Mouse (Mus musculus): ENCODE data around the gene Plekha6.

Plekha6 gene

GRCm38 (mm10) chr1:133146014-133147009 lies 17.7 kb upstream of the Plekha6 start:
- DNase-seq (ENCODE audit: low read depth, low spot score), result no peak

DNA sequence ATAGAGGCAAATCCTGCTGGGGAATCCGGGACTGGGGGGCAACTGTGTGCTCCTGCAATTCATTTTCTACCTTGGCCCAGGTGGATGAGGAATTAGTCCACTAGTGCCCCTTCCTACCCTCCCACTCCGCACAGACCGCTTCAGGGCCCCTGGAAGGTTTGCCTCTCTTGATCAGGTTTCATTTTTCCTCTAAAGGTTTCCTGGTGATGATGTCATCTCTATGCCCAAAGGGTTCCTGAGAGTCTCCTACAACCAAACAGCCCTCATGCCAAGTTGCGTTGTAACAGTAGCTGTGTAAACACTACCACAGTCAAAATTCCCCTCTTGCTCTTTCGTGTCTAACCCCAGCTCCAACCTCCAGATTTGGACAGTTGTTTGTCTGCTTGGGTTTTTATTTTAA lies 16.7 kb upstream of the Plekha6 start:
- DNase-seq (ENCODE audit: low read depth, low spot score), result no peak

GRCm38 (mm10) chr1:133148122-133148521 lies 15.9 kb upstream of the Plekha6 start:
- DNase-seq (ENCODE audit: low read depth, low spot score), result no peak

- DNase-seq (ENCODE audit: low read depth, low spot score), result no peak
Measured at GRCm38 (mm10) chr1:133150556-133150955, 13.5 kb upstream of the Plekha6 start.

GRCm38 (mm10) chr1:133152213-133152612 lies 11.8 kb upstream of the Plekha6 start:
- no peak for DNase-seq (ENCODE audit: low read depth, low spot score)

DNA sequence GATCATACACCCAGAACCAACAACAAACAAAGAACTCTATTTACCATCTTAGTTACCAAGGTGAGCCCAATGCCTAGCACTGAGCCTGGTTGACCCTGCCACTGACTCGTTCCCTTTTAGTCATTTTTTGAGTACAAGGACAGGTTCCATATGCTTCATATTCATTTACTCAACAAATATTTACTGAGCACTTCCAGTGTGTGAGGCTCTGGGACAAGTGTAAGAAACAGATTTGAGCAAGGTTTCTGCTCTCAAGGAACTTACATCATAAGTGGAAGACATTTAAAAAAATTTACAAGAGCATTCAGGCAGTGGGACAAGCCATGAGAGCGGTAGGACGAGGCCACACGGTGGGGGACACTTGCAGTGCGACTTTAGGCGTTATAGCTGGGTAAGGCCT lies 8.7 kb upstream of the Plekha6 start:
- DNase-seq (ENCODE audit: low read depth, low spot score), result no peak

DNA sequence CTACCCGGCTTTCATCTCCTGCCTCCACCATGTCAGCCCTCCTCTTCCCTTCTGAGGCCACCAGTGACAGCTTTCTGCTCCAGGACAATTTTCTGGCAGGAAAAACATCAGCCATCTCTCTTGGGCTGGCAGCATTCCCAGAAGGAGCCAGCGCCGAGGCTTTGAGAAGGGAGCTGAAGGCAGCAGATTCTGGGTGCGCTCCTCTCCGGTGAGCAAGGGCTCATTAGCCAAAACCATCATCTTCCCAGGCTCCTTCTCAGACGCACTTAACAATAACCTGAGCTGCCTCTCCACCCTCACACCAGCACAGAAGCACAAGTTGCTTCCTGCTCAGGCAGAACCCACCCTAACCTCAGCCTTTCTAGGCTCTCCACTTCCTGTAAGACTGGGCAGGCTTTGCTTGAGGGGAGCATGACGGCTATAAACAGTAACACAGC lies 4.9 kb upstream of the Plekha6 start:
- no peak for DNase-seq (ENCODE audit: low read depth, low spot score)

- no peak for DNase-seq (ENCODE audit: low read depth, low spot score)
Measured at GRCm38 (mm10) chr1:133161559-133161958, 2.5 kb upstream of the Plekha6 start.

GRCm38 (mm10) chr1:133162046-133162445 lies 2.0 kb upstream of the Plekha6 start:
- DNase-seq (ENCODE audit: low read depth, low spot score), result no peak

DNA sequence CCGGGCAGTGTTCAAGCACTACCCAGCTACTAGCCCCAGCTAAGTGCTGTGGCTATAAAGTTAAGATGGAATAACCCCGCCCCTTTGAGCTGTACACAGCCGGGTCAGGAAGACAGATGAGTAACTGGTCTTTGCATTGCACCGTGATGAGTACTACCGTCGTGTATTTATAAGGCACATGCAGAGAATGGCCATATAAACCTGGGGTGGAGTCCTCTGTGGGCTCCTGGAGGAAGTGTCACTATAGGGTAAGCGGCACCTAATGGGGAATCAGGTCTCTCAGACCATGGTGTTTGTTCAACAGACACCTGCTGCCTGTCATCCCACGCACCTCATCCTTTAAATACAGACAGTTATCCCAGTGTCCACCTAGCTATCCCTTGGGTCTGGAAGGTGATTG lies 1.0 kb upstream of the Plekha6 start:
- DNase-seq (ENCODE audit: low read depth, low spot score), result no peak

DNA sequence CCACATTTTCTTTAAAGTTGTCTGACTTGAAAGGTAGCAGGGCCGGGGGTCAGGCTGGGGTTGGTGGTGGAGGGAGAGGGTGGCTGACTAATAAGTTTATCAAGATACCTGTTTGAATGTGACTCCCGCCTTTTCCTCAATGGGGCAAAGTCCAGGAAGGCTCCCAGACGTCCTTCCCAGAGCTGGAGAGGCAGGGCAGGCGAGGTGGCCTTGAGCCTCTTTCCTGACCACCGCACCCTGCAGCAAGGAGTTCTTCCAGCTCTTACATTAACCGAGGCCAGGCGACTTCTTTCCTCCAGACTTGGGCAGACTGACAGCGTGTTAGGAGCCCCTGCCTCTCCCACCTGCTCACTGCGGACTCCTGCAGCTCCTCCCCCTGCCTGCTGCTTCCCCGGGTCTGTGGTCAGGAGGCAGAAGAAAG lies 591 bp downstream of the Plekha6 start:
- DNase-seq (ENCODE audit: low read depth, low spot score), result no peak

DNA sequence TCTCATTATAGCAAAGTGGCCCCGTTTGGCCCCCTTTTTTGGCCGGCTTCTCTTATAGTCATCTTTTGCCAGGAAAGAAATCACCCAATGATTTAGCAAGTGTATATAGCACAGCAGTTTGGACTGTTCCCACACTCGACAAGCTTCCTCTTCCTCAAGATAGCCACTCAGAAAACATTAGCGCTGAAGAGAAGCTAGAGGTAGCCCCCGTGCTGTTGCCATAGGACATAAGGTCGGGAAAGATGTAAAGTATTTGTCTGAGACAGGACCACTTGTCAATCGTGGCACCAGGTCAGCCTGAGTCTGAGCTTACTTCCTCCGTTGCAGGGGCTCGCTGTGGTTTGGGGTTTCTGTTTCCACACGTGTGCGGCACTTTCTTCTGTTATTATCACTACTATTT lies 1.1 kb downstream of the Plekha6 start:
- no peak for DNase-seq (ENCODE audit: low read depth, low spot score)

- DNase-seq (ENCODE audit: low read depth, low spot score), result no peak
Measured at GRCm38 (mm10) chr1:133168318-133169060, 4.5 kb downstream of the Plekha6 start.

- no peak for DNase-seq (ENCODE audit: low read depth, low spot score)
Measured at GRCm38 (mm10) chr1:133170196-133170595, 6.2 kb downstream of the Plekha6 start.

- DNase-seq (ENCODE audit: low read depth, low spot score), result no peak
Measured at GRCm38 (mm10) chr1:133171357-133171756, 7.3 kb downstream of the Plekha6 start.

DNA sequence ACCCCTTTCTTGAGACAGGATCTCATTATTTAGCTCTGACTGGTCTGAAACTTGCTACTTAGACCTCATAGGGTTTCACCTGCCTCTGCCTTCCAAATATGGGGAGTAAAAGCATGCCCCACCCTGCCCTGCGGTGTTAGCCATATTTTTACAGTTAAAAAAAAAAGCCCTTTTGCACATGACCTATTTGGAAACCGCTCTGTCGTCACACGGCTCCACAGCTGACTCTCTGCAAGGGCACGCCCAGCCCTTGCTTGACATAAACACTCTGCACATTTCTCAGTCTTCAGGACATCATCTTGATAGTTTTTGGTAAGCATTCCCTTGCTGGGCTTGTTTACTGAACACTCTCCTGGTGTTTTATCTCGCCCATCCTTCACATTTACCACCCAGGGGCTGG lies 11.1 kb downstream of the Plekha6 start:
- no peak for DNase-seq (ENCODE audit: low read depth, low spot score)

- DNase-seq (ENCODE audit: low read depth, low spot score), result peak; percentile 57
Measured at GRCm38 (mm10) chr1:133177480-133178172, 13.6 kb downstream of the Plekha6 start.

GRCm38 (mm10) chr1:133178732-133179440 lies 14.9 kb downstream of the Plekha6 start:
- DNase-seq (ENCODE audit: low read depth, low spot score), result no peak

DNA sequence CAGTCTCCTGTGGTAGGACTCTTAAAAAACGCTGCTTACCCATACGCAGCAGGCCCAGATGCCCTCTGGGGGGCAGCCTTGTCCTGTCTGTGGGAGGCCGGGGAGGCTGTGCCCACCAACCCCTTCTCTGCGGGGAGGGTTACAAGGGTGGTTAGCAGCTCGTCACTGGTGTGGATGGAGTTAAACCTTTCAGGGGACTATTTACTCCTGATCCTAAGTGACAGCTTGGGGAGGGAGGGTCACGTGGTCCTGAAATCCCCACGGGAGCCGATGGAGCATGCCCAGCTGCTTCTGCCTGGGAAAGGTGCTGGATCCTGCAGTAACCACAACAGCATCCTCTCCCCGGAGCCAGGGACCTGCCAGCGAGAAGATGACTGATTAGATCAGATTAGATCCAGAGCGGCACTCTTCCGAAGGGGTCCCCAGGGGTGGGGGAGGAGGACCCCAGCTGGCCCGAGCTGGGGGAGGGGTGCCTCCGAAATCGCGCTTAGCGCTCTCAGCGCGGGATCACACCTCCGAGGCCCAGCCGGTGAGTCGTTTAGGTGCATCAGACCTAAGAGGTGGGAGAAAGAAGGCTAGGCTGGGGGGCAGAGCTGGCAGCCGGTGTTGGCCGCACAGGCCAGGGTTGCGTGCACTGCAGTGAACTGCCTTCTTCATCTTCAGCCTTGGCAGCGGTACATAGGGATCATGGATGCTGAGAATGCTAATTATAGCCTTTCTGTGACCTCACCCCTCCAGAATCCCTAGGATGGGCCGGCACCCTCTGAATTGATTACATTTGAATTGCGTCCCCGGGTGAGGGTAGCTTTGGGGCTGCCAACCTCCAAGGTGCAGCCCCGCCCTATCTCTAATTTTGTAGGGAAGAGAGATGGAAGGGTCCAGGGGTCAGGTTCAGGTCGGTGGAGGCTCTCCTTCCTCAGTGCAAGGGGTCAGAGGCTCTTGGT lies 17.3 kb downstream of the Plekha6 start:
- DNase-seq (ENCODE audit: low read depth, low spot score), result peak; percentile 78

Data from retina, adult 2 months (tissue).